Mouse (Mus musculus) cerebellum, postnatal 10 days (tissue): Measurements from ENCODE around the gene Smoc1.

Source experiments
- DNase-seq, 2 experiments: peaks; one replicate each; pipeline ENCODE4 v3.0.0; 2021; ENCODE audit warnings: mixed read lengths in 2 of 2

The Smoc1 gene

DNA sequence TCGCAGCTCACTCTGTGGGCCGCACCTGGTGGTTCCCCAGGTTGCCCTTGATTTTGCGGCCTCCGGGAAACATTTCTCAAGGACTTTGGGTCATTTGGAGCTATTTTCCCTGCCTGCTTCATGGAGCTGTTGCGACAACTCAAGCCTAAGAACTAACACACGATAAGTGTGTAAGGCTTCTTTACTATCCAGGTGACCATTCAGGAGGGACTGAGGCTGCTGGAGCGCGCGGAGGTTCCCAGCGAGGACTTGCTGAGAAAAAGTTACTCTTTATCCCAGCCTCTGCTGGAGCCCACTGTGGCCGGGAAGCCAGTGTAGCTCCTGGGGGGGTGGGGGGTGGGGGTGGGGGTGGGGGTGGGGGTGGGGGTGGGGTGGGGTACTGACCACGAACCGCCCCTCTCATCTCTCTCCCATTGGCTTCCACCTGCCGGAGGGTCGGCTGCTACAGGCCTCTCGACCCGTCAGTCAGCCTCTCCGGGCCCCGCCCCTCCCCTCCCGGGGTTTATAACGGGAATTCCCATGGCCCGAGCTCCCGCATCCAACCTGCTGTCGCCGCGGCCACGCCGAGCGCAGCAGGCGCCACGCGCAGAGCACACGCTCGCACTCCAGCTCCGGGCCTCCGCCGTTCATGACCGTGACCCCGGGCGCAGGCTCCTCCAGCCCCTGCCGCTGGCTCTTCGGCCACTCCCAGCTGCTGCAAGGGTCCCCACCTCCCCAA is at the start of gene Smoc1:
Gene Smoc1 (plus strand): TSS at position 532 of the 718 bp plus-strand sequence.
- peak; percentile 85 to 90 for DNase-seq

DNA sequence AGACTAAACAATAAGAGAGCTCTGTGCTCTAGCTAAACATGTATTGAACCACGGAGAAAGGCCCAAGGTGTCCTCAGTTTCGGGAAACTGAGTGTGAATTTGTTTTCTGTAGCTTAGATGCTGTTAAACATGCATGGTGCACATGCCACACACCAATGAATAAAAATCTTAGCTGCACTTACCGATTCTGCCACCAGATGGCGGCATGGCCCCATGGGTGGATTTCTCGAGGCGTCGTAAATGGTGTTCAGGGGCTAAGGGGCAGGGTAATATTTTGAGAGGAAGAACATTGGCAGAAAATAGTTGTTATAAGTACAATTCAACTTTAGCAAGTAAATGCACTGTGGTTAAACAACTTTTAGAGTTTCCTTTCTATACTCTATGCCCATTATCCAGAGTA is 44.3 kb upstream of the Smoc1 start:
- DNase-seq = peak; percentile 87 to 91

DNA sequence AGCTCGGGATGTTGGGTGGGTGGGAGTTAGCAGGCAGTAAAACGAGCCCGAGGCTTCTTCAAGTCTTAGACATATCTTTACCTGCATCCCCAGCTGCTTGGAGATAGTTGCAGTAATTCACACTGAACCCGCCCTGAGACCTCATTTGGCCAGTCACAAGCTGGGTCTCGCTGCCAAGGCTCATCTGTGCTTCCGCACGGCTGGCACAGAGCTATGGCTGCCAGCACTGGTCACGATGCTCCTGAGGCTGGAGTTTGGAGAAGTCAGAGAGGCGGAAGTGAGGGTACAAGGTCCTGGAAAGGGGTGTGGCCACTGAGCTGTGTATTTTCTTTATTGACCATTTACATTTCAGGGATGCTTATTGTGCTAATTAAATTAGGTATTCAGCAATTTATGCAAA is 42.9 kb upstream of the Smoc1 start:
- peak; percentile 71 to 75 for DNase-seq

DNA sequence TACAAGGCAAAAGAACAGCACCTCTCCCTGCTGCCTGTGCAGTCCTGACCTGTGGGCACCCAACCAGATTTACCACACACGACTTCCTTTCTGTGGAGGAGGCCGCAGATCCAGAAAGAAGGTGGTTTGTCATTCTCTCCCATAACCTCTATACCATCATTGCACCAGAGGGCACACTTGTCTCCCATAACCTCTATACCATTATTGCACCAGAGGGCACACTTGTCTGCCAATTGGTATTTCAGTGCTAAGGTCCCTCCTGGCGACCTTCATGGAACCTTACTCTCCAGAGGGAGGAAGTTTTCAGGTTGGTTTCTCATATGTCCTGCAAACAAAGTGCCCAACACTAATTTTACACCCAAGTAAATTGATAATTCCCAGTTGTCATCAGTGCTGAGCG is 40.0 kb upstream of the Smoc1 start:
- DNase-seq = no peak

DNA sequence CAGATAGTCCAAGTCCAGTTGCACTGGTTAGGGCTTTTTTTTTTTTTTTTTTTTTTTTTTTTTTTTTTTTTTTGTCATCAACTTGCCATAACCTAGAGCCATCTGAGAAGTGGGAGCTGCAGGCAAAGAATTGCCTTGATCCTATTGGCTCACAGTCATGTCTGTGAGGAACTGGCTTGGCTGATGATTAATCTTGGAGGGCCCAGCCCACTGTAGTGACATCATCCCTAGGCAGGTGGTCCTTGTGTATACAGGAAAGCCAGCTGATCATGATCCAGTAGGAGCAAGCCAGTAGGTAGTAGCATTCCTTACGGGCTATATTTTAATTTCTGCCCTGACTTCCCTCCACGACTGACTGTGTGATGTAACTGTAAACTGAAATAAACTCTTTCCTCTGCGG is 38.3 kb upstream of the Smoc1 start:
- no peak for DNase-seq

DNA sequence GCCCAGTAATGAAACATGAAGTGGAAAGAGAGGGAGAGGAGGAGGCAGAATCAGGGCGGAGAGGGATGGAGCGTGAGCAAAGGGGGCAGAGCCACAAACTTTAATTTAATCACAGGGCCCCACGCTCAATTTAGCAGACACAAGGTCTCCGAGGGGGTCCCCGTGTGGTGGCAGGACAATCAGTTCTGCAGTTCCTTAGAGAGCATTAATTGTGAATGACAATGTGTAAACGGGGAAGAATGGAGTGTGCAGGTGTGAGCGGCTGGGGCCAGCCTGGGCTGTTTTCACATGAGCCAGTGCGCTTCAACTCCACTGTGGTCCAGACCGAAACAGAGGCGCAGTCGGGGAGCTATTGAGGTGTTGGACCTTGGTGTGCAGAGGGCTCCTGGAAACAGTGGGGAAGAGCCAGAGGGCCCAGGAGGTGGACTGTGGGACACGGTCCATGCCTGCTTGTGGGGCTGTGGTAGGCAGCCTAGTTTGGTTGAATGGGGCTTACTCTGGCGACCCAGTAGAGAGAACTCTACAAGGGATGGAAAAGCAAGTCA is 35.6 kb upstream of the Smoc1 start:
- DNase-seq = no peak

DNA sequence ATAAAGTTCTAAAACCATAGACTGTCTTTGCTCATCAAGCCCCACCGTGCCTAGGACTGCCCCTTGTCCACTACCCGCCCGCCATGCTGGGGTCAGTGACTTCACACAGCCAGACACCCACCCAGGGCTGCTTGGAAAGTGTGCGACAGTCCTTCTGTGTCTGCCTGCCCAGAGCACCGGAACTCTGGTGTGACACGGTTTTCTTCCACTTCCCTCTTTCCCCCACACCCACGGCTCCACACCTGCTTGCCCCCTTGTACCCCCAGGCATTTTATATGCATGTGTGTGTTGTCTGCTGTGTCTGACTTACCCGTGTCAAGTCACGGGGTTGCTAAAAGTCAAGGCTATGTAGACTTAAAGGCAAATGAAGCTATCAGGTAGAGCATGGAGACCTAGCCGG is 34.8 kb upstream of the Smoc1 start:
- DNase-seq = no peak

DNA sequence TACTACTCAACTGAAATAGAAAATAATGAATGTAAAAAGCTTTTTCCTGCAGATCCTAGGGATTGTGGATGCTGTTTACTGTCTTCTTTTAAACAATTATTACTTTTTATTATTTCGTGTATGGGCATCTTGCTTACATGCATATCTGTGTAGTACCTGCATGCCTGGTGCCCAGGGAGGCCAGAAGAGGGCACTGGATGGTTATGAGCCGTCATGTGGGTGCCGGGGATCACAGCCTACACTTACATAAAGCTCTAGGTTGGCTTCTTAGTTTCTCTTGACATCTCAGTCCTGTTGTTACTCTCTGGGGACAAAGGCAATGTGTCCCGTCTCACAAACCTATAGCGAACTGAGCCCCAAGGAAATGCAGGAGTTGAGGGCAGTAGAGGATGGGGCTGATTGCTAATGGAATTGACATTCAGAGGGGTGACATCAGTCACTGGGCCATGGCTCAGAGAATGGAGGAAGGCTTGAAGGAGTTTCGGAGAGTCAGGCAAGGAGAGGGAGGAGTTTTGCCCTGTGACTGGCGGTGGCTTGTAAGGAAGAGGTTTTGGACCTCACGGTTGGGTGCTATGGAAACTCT is 34.0 kb upstream of the Smoc1 start:
- peak; percentile 31 for DNase-seq

DNA sequence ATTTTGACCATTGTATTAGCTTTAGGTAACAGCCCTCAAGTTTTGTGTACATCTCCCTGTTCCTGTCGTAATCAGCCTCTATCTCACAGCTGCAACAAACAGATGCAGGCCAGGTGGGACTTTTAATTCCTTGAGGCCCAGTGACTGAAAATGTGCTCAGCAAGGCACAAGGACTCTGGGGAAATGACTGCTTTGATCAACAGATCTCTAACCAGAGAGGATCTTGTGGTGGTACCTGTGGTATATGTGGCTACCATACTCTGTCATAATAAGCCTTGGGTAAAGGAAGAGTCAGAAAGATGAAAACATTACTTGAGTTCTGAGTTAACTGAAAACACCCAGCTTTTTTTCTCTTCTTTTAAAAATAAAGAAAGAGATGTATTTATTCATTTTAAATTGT is 32.8 kb upstream of the Smoc1 start:
- no peak for DNase-seq

DNA sequence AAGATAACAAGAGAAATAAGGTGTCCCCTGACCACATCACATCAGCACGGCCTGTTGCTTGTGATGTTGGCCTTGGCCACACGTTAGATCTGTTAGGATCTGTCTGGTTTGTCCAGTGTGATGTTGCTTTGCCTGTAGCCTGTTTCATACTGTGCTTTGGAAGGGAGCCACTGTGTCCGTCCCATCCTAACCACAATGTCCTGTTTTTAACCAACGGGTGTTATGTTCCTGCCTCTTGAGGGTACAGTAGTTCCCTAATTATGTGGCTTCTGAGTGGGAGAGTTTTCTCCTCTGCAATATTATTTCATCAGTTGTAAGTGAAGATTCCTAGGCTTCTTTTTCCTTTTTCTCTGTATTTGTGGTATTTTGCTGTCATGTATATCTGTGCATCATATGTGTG is 31.3 kb upstream of the Smoc1 start:
- DNase-seq = no peak

DNA sequence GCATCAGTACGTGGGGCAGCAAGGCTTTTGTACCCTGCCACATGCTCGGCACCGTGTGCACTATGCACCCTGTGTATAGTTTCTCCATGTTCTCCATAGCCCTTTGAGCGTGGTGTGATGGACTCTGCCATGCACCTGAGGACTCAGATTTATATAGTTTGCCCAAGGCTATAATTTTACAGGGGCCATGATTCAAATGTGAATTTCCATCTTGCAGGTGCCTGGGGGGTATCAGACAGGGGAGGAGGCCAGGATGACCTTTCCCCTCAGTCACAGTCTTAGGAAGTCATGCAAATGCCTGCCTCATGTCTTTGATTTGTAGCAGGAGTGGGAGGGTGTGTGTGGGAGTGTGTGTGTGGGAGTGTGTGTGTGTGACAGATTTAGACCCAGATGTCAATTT is 29.0 kb upstream of the Smoc1 start:
- no peak for DNase-seq

DNA sequence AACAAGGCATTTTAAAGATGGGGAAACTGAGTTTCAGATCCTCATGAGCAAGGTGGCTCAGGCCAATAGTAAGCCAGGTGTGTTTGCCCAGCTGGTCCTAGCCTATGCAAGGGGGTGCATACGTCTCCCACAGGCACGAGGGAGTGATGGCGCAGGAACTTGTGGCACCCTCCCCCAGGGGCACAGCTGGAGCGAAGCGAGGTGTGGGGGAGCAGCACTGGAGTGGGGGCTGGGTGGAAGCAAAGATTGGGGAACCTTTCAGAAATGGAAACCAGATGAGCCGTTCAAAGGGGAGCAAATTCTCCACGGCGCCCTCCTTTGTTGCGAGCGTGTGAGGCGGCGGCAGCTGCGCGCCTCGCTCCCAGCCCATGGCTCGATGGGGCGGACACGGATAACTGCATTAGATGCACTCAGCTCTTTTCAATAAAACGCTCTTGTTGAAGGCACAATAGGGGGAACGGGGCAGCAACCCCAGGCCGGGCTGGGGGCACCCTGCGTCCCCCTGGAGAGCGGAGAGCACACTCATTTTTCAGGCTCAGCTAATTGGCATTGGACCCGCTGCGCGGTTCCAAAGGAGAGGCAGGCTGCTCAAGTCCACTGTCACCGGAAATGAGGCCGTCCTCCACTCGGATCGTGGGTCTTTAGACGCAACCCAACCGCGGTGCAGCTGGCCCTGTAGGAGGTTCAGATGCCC is 27.9 kb upstream of the Smoc1 start:
- peak in 1 of 2 experiments; percentile 15 for DNase-seq

DNA sequence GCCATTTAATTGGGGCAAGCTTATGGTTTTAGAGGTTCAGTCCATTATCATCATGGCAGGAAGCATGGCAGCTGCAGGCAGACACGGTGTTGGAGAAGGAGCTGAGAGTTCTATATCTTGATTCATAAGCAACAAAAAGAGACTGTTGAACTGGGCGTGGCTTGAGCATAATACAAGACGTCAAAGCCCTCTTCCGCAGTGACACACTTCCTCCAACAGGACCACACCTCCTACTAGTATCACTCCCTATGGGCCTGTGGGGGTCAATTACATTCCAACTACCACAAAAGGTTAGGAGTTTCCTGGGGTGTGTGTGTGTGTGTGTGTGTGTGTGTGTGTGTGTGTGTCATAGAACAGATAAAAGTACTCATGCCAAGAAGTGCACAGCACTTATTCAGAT is 25.7 kb upstream of the Smoc1 start:
- no peak for DNase-seq

DNA sequence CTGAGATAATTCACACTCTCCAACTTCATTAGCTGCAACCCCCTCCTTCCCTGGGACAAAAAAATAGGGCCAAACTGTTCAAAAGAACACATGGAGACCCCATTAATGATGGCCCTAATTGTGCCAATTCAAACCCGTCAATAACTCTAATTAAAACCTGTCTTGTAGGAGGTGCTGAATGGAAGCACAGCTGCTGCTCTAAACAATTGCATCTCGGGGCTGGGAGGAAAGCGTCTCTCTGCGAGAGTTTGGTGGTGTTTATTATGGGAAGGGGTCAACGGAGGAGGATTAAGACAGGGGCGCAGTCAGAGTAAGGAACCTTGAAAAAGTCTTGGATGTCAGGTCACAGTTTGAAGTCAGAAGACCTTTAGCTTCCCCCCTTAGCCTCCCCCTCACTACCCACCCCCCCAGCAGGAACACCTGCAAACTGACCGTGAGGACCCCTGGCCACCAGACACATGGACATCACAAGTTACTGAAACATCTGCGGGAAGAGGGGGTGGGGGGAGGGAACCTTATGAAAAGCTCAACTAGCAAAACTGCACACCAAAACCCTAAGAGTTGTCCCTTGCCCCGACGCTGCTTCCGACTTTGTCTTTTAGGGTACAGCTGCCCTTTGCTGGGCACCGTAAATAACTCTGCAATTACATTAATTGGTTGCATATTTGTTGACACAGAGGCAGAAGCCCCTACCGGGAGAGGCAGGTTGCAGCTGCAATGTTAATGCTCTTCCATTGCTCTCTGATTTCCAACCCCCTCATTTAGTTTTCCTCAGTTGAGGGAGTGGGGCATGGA is 23.6 kb upstream of the Smoc1 start:
- DNase-seq = no peak

DNA sequence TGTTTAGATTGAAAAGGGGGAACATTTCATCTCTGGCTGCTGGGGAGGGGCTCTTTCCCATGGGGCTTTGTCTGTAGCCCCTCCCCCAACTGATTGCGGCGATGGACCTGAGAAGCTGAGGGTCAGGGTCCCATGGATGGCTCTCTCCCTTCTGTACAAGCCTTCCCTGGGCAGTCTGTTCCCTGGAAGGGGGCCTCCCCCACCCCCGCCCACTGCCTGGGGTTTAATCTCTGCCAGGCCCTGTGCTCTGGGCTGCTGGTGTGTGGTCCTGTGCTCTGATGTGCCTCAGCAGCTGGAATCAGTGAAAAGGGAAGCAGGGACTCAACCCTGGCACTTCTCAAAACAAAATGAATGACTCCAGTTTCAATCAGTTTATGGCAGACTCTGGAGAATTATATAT is 16.8 kb upstream of the Smoc1 start:
- no peak for DNase-seq

DNA sequence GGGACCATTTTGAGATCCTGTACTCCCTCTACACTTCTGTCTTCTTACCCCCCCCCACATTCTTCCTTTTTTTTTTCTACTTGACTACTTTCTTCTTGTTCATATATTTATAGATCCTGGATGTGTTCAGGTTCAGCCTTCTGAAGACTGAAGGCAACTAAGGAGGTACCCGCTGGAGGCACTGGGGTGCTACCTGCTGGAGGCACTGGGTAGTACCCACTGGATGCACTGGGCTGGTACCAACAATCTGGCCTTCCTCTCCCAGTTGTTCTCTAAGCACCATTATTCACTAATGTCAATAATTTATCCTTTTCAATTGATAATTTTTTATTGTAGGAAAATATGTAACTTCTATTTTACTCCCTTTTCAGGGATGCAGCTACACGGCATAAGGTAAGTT is 14.6 kb upstream of the Smoc1 start:
- no peak for DNase-seq

DNA sequence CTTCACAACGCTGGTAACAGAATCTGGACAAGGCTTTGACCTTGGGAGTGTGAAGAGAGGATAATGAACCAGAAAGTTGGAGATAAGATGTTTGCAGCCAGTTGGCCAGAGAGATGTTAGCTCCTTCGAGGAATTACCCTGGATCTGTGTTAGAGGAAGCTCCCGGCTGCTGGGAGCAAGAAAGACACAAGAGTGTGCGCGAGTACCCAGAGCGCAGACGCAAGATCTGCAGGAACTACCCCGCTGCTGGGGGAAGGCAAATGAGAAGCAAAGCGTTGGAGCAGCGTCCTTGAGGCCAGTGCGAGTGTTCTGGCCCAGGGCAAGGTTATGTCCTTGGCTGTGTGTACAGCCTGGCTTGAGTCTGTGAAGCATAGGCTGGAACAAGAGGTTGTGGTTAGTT is 13.1 kb upstream of the Smoc1 start:
- DNase-seq = no peak

DNA sequence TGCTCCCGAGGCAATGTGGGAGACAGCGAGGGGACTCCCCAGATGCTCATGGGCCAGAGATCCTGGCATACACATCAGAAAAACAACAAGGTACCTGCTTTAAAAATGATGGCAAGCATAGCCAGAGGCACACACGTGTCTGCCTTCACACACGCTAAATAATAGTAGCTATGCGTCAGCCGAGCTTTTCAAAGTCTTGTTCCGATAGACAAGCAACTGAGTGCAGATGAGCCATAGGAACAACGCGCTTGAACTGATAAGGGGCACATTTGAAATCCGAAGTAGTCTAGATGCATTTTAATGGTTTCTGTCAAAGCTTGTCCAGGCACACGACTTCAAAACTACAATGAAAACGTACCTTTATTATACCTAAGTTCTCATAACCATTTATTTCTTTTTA is 9.0 kb upstream of the Smoc1 start:
- no peak for DNase-seq

DNA sequence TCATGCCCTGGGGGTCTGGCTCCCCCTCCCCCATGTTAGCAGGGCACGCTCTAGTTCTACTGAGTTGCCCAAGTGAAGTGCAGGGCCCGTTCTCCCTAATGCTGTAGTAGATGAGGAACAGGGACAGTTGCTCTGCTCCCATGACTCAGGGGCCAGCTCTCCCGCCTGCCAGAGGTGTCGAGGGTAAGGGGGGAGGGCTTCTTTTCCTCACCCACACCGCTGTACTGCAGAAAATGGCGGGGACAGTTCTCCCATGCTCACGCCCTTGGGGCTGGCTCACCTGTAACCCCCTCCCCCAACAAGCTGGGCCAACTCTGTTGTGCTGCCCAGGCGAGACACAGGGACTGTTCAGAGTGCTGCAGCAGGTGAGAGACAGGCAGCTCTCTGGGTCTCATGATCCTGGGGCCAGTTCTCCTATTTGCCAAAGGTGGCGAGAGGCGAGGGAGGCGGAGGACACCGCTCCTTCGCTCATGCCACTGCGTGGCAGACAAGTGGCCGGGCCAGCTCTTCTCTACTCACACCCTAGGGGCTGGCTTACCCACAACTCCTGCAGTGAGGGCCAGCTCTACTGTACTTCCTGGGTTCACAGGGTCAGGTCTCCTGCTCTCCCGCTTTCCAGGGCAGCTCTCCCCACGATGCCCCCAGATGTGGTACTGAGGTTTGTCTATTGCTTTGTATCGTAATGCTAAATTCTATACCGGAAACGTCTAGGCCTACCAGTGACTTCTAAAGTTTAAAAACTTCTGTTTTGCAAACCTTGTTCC is 7.9 kb upstream of the Smoc1 start:
- no peak for DNase-seq

DNA sequence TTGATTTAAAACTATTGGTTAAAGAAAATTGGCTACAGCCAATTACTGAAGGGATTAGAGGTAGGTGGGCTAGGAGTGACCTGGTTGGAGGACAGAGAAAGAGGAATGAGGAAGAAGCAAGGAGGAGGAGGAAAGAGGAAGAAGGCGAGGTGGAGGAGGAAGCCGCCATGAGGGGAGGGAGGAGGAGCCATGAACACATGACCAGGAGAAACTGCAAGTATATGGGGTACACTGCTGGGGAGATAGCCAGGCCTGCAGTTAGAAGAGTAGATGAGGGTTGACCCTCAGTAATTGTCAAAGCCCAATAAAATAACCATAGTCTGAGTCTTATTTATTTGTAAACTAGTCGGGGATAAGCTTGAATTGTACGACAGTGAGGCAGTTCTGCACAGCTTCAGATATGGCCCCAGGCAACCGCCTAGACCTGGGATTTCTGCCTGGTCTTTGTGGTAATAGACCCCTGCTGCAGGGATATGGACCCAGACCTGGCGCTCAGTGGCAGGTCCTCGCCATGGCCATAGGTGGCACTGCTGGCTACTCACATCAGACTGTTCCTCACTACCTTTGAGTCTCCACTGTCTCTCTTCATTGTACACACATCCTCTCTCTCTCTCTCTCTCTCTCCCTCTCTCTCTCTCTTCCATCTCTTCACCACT is 7.2 kb upstream of the Smoc1 start:
- no peak for DNase-seq

DNA sequence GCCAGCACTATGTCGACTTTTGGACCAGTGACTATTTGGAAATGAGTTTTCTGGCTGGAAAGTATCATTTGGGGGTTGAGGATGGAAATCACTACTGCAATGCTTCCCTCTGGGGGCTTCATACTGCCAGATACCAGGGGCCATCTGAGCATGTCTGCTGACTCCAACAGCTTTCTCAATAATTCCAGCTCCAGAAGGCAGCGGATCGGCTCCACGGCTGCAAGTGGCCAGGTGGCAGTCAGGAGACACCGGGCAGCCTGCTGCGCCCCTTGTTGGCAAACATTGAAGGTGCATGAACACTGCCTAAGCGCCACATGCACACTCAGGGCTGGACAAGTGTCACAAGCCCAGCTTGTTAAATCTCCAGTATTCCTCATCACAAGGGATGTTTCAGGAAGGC is 2.2 kb upstream of the Smoc1 start:
- peak; percentile 79 to 91 for DNase-seq

DNA sequence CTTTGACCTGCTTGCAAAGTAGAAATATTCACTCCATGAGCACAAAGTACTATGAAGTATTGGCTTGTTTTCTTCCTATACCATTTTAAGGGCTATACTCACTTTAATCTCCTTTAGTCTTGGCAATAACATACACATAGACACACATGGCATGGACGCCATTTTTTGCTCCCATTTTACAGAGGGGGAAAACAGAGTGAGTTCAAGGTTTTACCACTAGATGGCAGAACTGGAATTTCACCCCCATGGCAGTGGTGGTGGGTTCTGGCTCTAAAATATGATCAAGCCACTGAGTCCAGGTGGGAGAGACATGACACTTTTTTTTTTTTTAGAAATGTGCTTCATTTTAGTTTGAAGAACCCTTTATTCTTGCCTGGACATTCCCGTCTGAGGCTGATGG is 1.6 kb upstream of the Smoc1 start:
- DNase-seq = peak in 1 of 2 experiments; percentile 16
